Mouse (Mus musculus) forebrain, embryonic 10.5 days (tissue): ENCODE data around the gene Xk. TPM values are rescaled to one million over a fixed set of nuclear protein-coding genes. Genes with fewer than 3 reads are reported as not detected.
A peak's percentile ranks its signal among the peaks of the same experiment; 100 is the strongest.

Experiments
- DNase-seq: peaks from one replicate; pipeline ENCODE4 v3.0.0-alpha.2; 2017; ENCODE audit warnings: low spot score; ENCODE audit errors: extremely low spot score
- H3K27ac ChIP-seq: fragments of 300-500 bp; sonication (generic); 2 replicates; pipeline ENCODE4 v1.5.1; 2016; ENCODE audit warnings: mild to moderate bottlenecking
- H3K27me3 ChIP-seq: fragments of 300-500 bp; sonication (generic); 2 replicates; pipeline ENCODE4 v1.6.1; 2016; ENCODE audit warnings: mild to moderate bottlenecking; ENCODE audit not compliant: poor library complexity, severe bottlenecking
- H3K36me3 ChIP-seq: fragments of 300-500 bp; sonication (generic); replicated peaks from 2 replicates; pipeline ENCODE4 v1.6.1; 2016; ENCODE audit warnings: mild to moderate bottlenecking, moderate library complexity
- H3K4me1 ChIP-seq: fragments of 300-500 bp; sonication (generic); 2 replicates; pipeline ENCODE4 v1.6.1; 2016
- H3K4me3 ChIP-seq: fragments of 300-500 bp; sonication (generic); 2 replicates; pipeline ENCODE4 v1.5.1; 2016; ENCODE audit warnings: mild to moderate bottlenecking, moderate library complexity
- H3K9me3 ChIP-seq: fragments of 300-500 bp; sonication (generic); 2 replicates; pipeline ENCODE4 v1.6.1; 2016; ENCODE audit warnings: mild to moderate bottlenecking, moderate library complexity
- WGBS: fragments of 180-500 bp; shearing (Covaris S2); methylation state at CpG from one replicate; pipeline ENCODE4 v1.1.7; 2016; 5-methylcytosine and 5-hydroxymethylcytosine counted together
- polyA plus RNA-seq: library from polyadenylated mRNA; unstranded; fragments of >200 nt; fragmentation: Nextera tagmentation; extraction: Ambion mirVana; gene quantifications from 2 replicates; pipeline ENCODE4 v1.2.1, GENCODE M21; 2016

Gene Xk
- polyA plus RNA-seq, result 2.9 and 3.3 TPM in 2 replicates

DNA sequence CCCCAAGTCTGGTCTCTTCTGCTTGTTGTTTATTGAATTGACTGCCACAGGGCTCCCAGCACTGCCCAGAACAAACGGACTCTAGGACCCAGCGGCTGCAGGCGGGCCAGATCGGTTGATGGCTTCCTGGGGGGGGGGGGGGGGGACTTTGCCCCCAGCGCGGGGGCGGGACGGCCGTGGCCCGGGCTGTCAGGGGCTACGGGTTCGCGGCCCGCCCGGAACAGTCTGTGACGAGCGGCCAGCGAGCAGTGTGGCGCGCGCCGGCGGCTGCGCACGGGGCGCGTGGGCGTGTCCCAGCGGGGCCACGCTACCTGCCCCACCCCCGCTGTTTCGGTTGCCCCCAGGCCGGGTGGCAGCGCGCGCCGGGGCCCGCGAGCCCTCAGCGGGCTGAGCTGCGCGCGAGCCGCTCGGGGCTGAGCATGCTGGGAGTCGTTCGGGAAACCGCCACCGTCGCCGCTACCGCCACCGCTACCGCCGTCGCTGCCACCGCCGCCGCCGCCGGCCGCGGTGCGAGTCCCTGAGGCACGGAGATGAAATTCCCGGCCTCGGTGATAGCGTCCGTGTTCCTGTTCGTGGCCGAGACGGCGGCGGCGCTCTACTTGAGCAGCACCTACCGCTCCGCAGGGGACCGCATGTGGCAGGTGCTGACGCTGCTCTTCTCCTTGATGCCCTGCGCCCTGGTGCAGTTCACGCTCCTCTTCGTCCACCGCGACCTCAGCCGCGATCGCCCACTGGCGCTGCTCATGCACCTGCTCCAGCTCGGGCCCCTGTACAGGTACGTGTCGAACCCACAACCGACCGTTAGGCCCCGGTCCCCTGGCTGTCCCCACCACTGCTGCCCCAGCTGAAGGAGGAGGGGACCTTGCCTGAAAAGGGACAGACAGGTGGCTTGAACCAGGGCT, at the start of gene Xk:
TSS of gene Xk (plus strand) at position 297 of the 902 bp plus-strand sequence.
- Histone ChIP-seq H3K4me3 (peak within 1 kb of the TSS; percentile 63), H3K9me3 (no peaks in the 10 kb centered on the region), H3K36me3 (no peaks in the 10 kb centered on the region), H3K27ac (peak within 1 kb of the TSS; percentile 83), H3K27me3 (peaks cover 5% of the 10 kb centered on the region; the same call in 1 of the 2 replicates), H3K4me1 (no peaks in the 10 kb centered on the region)
- peak; percentile 56 for DNase-seq
- 10% methylated on average over 47 of the region's 94 CpGs for whole genome bisulfite sequencing

DNA sequence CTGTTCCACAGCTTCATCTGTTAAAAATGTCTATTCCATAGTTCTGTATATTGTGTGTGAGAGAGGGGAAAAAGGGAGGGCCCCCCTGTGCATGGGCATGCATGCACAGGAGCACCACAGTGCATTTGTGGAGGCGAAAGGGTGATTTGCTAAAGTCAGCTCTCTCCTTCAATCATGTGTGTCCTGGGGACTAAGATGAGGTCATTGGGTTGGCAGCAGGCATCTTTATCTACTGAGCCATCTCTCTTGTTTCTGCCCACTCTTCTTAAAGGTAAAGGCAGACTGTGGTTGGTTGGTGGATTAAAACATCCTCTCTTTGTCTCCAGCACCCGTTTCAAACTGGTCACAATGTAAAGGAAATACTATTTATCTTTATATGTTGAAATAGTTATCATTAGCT, 45.5 kb upstream of the Xk start:
- no peaks in the 10 kb centered on the region for H3K27me3 ChIP-seq
- 78% methylated on average over 2 of the region's 2 CpGs for WGBS
- no peak overlapping the region for H3K4me3 ChIP-seq
- no peak for DNase-seq
- no peak overlapping the region for H3K27ac ChIP-seq
- H3K9me3 ChIP-seq, result no peaks in the 10 kb centered on the region
- no peaks in the 10 kb centered on the region for H3K4me1 ChIP-seq
- no peaks in the 10 kb centered on the region for H3K36me3 ChIP-seq

DNA sequence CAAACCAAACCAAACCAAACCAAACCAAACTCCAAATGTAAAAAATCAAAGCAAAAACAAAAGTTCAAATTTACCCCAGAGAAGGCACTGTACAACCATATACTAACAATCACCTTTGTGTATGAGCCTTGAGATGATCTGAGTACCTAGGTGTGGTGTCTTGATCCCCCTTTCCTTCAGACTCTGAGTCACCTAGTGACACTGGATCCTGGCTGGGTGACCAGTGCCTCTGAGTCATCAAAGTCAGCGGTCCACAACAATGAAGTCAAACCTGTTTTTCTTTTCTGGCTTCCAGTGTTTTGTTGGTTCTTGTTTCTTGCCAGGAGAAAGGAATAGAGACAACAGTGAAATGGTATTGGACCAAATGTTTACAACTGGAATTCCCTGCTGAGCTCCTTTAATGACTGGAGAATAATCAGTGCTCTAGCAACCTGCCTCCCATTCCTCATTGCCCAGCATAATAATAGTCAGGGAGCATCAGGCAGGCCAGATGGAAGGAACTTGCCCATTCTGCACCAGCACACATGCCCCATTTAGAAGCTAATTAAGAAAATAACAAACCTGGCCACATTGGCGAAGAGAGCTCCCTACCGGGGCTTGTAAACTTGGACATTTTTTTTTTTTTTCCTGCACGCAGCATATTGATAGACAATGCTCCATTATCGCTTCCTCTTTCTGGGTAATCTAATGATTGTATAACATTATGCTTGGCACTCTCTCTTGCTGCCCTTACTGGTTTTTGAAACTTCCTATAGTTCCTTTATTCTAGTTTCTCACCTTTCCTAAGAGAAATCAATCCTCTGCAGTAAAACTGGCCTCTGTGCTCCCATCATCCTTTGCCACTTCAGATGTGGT, 31.6 kb upstream of the Xk start:
- no peaks in the 10 kb centered on the region for H3K27me3 ChIP-seq
- H3K9me3 ChIP-seq, result no peaks in the 10 kb centered on the region
- DNase-seq, result no peak
- no peak overlapping the region for H3K27ac ChIP-seq
- H3K36me3 ChIP-seq, result no peaks in the 10 kb centered on the region
- 0 out of 2 replicates have a peak, but pooled peaks cover 4% of the 10 kb centered on the region for H3K4me1 ChIP-seq
- H3K4me3 ChIP-seq, result no peak overlapping the region
- WGBS, result 86% methylated on average over 5 of the region's 5 CpGs

DNA sequence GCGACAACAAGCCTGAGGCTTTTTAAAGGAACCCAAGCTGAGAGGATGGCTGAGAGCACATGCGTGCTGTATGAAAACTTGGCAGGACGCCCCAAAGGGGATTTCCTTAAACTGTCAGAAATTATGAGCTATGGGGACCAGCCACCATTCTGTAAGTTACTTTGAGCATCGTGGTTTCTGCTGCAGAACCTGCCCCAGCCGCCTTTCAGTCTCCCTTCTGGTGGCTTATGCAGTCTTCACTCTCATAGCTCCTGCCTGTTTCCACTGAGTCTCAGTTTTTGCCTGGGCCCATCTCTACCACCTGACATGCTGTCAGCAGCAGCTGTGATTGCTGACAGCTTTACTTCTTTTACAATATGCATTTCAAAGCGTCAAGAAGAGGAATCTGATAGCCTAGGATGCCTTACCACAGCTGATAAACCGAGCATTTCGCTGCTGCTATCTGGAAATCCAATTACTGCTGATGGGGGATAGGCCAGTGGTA, 29.1 kb upstream of the Xk start:
- Histone ChIP-seq H3K4me1 (peaks cover 6% of the 10 kb centered on the region), H3K4me3 (no peak overlapping the region), H3K36me3 (no peaks in the 10 kb centered on the region), H3K27ac (no peak overlapping the region), H3K27me3 (no peaks in the 10 kb centered on the region), H3K9me3 (no peaks in the 10 kb centered on the region)
- 80% methylated on average over 8 of the region's 8 CpGs for WGBS
- no peak for DNase-seq

DNA sequence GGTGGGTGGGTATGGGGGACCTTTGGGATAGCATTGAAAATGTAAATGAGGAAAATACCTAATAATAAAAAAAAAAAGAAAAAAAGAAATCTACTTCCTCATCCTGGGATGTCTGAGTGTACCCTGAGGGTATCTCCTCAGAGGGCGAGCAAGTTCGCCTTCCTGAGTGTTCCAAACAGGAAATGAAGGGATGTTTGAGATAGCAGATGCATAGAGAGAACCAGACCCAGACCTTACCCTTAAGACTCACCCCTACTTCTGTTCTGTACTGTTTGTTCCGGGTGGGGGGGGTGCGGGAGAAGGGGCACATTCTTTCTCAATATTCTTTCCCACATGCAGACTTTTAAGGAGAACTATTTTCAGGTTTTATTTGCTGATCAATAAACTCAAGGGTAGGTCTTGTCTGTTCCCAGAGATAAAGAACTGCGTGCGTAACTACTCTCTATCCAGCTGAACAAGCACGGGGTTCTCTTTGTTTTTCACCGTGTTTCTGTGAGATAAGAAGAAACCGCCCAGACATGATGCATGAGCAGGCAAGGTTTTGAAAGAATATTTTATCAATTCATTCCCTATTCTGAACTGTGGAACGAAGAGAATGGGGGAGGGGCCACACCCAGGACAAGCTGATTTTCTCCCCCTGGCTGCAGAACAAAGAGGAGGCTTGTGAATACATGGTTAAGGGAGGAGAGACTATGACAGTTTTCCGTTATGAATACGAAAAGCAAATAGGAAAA, 27.8 kb upstream of the Xk start:
- no peaks in the 10 kb centered on the region for H3K9me3 ChIP-seq
- no peak for DNase-seq
- 77% methylated on average over 12 of the region's 12 CpGs for WGBS

DNA sequence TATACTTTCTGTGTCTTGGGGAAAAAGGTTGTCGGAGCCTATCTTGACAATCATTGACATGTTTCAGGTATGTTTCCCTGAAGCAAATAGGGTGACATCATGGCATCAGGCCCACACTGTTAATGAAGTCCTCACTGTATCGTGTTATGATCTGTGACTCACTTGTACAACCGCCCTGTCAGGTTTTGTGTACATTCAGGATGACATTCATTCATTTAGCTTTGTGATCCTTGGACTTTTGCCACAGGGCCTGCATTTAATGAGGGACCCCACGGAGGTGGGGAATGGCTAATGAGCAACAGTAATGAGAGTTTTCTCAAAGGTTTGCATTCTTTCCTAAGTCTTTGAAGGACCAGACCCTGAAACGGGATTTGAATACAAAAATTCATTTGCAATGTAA, 23.6 kb upstream of the Xk start:
- H3K27me3 ChIP-seq, result no peaks in the 10 kb centered on the region
- 60% methylated on average over 5 of the region's 5 CpGs for WGBS
- no peaks in the 10 kb centered on the region for H3K9me3 ChIP-seq
- no peak overlapping the region for H3K4me3 ChIP-seq
- H3K27ac ChIP-seq, result no peak overlapping the region
- no peaks in the 10 kb centered on the region for H3K36me3 ChIP-seq
- peak; percentile 15 for DNase-seq
- H3K4me1 ChIP-seq, result peaks cover 13% of the 10 kb centered on the region

More for the DNA sequence above, 27.8 kb upstream of the Xk start:
- H3K4me3 ChIP-seq, result no peak overlapping the region
- peaks cover 13% of the 10 kb centered on the region for H3K4me1 ChIP-seq
- no peak overlapping the region for H3K27ac ChIP-seq
- no peaks in the 10 kb centered on the region for H3K27me3 ChIP-seq
- H3K36me3 ChIP-seq, result no peaks in the 10 kb centered on the region

DNA sequence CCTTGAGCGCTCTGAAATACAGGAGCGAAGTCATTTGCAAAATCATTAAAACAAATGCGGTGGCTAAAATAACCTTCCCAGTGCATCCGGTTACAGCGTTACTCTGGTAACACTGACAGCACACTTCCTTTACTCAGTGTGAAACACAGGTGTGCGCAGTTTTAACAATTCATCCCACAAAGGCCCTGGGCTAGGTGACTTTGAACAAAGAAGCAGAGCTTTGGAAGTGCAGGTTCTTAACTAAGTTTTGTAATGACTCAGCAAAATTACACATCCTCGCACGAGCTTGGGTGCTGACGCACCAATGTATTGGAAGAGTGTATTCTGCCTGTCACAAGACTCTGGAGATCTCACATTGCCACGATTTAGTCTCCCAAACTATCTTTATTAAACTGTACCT, 18.6 kb upstream of the Xk start:
- no peaks in the 10 kb centered on the region for H3K27me3 ChIP-seq
- 0 out of 2 replicates have a peak, but pooled peaks cover under 1% of the 10 kb centered on the region for H3K4me1 ChIP-seq
- no peak overlapping the region for H3K27ac ChIP-seq
- no peaks in the 10 kb centered on the region for H3K9me3 ChIP-seq
- H3K36me3 ChIP-seq, result no peaks in the 10 kb centered on the region
- no peak for DNase-seq
- WGBS, result 85% methylated on average over 10 of the region's 10 CpGs
- H3K4me3 ChIP-seq, result no peak overlapping the region

DNA sequence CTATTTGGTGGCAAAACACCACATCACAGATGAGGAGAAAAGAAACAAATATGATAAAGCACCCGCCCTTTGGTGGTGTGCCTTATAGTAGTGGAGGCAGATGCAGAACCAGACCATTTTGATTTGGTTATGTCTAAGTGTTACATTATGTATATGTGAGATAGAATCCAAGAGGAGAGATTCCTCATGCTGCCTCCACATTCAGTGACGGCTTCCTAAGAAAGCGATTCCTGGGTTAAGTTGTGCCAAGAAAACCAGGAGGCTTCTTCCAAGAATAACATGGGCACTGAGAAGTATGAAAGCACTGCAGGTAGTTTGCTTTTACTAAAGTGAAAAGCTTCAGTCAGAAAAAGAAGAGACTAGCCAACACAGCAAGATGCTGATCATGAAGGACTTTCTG, 17.7 kb upstream of the Xk start:
- 92% methylated on average over 3 of the region's 3 CpGs for WGBS

DNA sequence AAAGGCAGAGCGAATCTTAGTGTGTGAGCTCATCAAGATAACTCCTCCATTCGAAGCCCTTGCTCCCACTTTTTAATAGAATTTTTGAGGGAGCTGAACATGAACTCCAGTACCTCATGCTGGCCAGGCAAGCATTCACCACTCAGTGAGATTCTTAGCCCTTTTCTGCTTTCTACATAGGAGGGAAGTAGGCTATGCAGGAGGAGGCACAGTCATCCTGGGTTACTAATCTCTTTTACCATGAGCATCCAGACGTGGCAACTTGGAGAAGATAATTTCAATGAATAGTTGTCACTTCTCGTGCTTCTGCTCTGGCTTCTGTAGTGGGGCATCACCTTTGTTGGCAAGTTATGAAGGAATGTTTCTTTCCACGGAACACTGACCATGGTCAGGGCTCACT, 15.8 kb upstream of the Xk start, which contains the start of gene Gm14862:
TSS of gene Gm14862 (minus strand) at position 134 of the 400 bp plus-strand sequence.
- no peaks in the 10 kb centered on the region for H3K4me1 ChIP-seq
- no peak for DNase-seq
- H3K9me3 ChIP-seq, result no peaks in the 10 kb centered on the region
- no peak within 1 kb of the TSS for H3K4me3 ChIP-seq
- H3K27ac ChIP-seq, result no peak within 1 kb of the TSS
- no peaks in the 10 kb centered on the region for H3K36me3 ChIP-seq
- H3K27me3 ChIP-seq, result no peaks in the 10 kb centered on the region
- WGBS, result 85% methylated on average over 5 of the region's 5 CpGs

More for the DNA sequence above, 17.7 kb upstream of the Xk start:
- H3K27ac ChIP-seq, result no peak overlapping the region
- H3K4me1 ChIP-seq, result no peaks in the 10 kb centered on the region
- no peak for DNase-seq
- no peaks in the 10 kb centered on the region for H3K36me3 ChIP-seq
- H3K9me3 ChIP-seq, result no peaks in the 10 kb centered on the region
- no peaks in the 10 kb centered on the region for H3K27me3 ChIP-seq
- no peak overlapping the region for H3K4me3 ChIP-seq

DNA sequence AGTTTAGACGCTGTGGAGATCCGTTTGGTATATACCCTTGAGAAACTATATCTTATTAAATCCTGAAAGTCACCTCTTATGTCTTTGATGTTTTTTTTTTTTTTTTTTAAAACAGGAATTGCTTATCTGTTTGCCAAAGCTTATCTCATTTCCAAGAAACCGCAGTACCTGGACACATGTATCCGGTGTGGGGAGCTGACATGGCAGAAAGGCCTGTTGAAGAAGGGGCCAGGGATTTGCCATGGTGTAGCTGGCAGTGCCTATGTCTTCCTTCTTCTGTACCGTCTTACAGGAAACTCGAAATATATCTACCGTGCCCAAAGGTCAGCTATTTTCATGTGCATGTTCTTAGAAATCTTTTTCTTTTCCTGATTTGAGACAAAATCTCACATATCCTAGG, 14.7 kb upstream of the Xk start:
- no peaks in the 10 kb centered on the region for H3K27me3 ChIP-seq
- H3K27ac ChIP-seq, result no peak overlapping the region
- DNase-seq, result no peak
- no peaks in the 10 kb centered on the region for H3K36me3 ChIP-seq
- no peaks in the 10 kb centered on the region for H3K9me3 ChIP-seq
- no peaks in the 10 kb centered on the region for H3K4me1 ChIP-seq
- WGBS, result 95% methylated on average over 7 of the region's 7 CpGs
- H3K4me3 ChIP-seq, result no peak overlapping the region

DNA sequence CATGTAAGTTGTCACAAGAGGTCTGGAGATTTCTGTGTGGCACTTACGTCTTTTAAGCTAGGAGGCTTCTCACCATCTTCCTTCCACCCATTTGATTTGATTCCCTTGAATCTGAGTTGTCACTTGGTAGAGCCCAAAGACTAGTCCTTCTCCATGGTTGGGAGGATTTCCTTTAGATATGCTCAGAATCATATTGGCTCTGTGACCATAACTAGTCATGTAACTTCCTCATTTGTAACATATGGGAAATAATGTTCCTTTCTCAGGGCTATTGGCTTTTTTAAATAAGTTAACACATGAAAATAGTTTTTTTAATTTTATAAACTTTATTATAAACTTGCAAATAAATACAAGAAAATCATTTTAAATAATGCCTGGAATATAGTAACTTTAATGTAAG, 13.3 kb upstream of the Xk start:
- Histone ChIP-seq H3K27ac (no peak overlapping the region), H3K4me3 (no peak overlapping the region), H3K4me1 (no peaks in the 10 kb centered on the region), H3K36me3 (no peaks in the 10 kb centered on the region), H3K27me3 (no peaks in the 10 kb centered on the region), H3K9me3 (no peaks in the 10 kb centered on the region)
- no peak for DNase-seq
- 92% methylated on average over 1 of the region's 1 CpGs for WGBS

DNA sequence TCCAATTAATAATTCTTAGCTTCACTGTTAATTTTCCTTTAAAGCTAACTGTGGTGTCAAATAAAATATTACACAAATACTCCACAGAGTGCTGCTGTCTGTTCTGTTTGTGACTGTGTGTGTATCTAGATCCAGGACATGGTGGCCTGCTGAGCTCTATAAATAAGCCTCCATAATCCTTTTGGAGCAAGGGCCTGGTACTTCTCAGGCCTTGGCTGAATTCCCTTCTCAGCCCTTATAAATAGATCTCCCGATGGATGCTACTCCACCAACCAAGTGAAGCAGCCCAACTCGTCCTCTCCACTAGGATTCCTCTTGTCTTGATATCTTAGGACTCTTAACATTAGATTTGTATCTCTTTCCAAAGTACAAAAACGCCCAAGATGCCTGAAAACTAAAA, 1.4 kb upstream of the Xk start:
- no peak for DNase-seq
- H3K27ac ChIP-seq, result no peak overlapping the region
- H3K27me3 ChIP-seq, result peaks cover 5% of the 10 kb centered on the region; the same call in 1 of the 2 replicates
- H3K9me3 ChIP-seq, result no peaks in the 10 kb centered on the region
- H3K4me3 ChIP-seq, result no peak overlapping the region
- WGBS, result 58% methylated on average over 3 of the region's 3 CpGs
- H3K36me3 ChIP-seq, result no peaks in the 10 kb centered on the region
- no peaks in the 10 kb centered on the region for H3K4me1 ChIP-seq
